Mouse (Mus musculus): ENCODE measurements at regions not wholly inside any gene's neighbourhood (a gene's known extent, or its start where the extent isn't known, plus 50 kb on each side); places are given as distances from the start of the nearest gene placed in this dataset.

GRCm38 (mm10) chr9:60950161-60950560, 155.8 kb downstream of the Uaca start:
- TF ChIP-seq POLR2A (IDR thresholded peaks at IDR 0.05; ENCODE audit: borderline replicate concordance, insufficient read depth, low read length): no peak
- no peak for TF ChIP-seq CTCF (IDR thresholded peaks at IDR 0.05; ENCODE audit: borderline replicate concordance, insufficient read depth, low read depth, low read length)

Measured in cerebellum, adult 2 months (tissue).